Mouse (Mus musculus) frontal cortex, postnatal 10 days (tissue): ENCODE measurements at regions not wholly inside any gene's neighbourhood (a gene's known extent, or its start where the extent isn't known, plus 50 kb on each side); places are given as distances from the start of the nearest gene placed in this dataset.

Source experiments
- DNase-seq, 2 experiments: peaks; one replicate each; pipeline ENCODE4 v3.0.0; 2022; ENCODE audit warnings: low spot score in 2 of 2, mixed read lengths in 1 of 2

DNA sequence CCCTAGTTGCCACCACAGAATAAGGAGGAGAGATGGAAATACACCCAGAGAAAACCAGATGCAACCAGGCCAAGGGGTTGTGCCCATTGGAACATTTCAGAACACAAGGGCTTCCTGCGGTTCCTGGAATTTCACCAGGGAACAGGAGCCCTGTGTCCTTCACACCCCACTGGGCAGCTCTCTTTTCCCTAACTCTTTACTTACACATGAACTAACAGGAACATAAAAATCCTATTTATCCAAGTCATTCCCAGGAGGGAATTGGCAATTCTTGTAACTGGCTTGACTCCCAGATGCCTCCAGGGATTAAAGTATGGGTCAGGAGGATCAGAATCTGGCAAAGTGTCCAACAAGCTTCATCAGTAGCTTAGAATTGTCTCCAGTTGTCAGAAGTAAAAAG, 62.2 kb upstream of the Glycam1 start:
- peak; percentile 32 to 55 for DNase-seq
